Mouse (Mus musculus): Measurements from ENCODE around the gene Nr1h3.

Nr1h3 gene

GRCm38 (mm10) chr2:91183711-91184405 lies 18.8 kb downstream of the Nr1h3 start, which contains the start of gene Madd:
TSS of gene Madd (minus strand) at chr2:91183837.
- peak; percentile 33 to 55 for DNase-seq

GRCm38 (mm10) chr2:91183148-91183513 lies 19.5 kb downstream of the Nr1h3 start:
- peak; percentile 97 to 99 for DNase-seq

DNA sequence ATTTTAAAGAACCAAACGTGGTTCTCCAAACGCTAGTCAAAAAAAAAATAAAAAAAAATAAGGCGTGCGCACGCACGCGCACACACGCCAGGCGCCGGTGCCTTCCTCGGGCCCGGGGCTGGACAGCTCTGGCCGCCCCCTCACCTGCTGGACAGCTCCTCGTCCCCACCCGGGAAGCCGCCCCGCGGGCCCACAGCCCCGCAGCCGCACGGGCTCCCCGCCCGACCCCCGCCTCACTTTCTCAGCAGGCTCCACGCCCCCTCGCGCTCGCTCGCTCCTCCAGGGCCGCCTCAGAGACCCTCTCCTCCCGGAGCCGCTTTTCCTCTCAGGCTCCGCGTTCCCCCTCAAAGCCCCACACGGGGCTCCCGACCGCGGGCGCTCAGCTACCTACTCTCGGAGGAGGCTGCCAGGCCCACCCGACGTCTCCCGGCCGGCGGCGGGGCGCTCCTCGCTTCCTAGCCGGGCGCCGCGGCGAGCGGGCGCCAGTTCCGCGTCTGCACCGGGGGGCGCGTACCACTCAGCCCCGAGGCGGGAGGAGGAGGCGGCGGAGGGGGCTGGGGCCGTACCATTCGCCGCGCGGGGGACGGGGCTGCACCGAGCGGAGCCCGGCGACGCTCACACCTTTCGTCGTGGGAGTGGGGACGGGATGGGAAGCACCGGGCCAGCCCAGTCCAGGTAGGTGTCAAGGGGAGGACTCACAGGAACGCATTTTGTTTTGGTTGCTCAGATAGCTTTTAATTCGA lies 20.1 kb downstream of the Nr1h3 start:
- peak; percentile 72 to 87 for DNase-seq

GRCm38 (mm10) chr2:91182016-91182404 lies 20.6 kb downstream of the Nr1h3 start:
- DNase-seq = no peak

- DNase-seq = no peak
These were observed 21.9 kb downstream of the Nr1h3 start for GRCm38 (mm10) chr2:91180706-91181105.

DNA sequence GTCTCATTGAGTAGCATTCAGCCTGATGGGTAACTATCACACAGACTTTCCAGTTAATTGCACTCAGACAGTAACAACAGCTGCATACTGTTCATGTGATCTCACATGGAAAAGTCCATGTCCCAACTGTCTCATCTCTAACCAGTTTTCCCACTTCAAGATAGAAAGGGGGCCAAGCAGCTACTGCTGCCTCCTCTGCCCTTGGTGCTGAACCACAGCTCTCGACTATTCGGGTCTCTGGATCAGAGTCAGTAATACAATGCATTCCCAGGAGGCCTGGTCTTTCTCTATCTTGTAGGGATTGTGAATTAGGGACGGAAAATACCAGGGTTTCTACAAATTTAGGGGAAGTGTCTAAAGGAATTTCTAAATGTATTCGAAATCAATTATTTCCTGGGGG lies 22.8 kb downstream of the Nr1h3 start:
- no peak for DNase-seq

DNA sequence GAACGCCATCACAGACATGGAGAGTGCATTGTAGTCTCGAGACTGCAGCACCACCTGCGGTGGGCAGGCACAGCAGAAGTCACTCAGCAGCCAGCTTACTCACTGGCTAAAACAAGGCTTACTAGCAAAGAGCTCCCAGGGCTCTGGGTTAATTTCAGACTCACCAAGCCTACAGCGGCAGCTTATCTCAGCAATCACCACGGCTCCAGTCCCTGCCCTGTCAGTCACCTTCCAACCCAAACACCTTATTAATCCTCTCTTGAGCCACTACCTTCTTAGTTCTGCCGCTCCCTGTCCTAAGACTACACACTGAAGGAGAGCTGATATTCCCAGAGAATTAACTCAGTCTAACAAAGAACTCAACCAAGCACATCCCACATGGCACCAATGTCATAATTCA lies 26.4 kb downstream of the Nr1h3 start:
- no peak for DNase-seq

DNA sequence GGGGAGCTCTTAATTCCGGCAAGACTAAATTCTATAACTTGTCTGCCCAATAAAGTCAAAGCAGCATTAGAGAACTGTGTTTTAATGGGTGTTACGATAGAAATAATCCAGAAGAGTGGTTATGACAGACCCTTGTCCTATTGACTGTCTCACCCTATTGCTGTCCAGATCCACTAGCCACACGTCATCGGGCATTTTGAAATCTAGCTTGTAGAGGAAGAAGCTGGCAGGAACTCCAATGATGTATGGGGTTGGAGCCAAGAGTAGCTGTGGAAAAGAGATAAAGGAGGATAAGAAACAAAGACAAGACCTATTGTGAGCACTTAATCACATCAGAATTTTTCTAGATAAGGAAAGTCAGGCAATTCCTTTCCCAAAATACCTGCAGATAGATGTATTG lies 27.1 kb downstream of the Nr1h3 start:
- DNase-seq = no peak

- no peak for DNase-seq
These were observed 32.9 kb downstream of the Nr1h3 start for GRCm38 (mm10) chr2:91169587-91170322.

- DNase-seq = no peak
These were observed 35.0 kb downstream of the Nr1h3 start for GRCm38 (mm10) chr2:91167629-91168028.

GRCm38 (mm10) chr2:91164991-91165390 lies 37.6 kb downstream of the Nr1h3 start:
- DNase-seq = no peak

DNA sequence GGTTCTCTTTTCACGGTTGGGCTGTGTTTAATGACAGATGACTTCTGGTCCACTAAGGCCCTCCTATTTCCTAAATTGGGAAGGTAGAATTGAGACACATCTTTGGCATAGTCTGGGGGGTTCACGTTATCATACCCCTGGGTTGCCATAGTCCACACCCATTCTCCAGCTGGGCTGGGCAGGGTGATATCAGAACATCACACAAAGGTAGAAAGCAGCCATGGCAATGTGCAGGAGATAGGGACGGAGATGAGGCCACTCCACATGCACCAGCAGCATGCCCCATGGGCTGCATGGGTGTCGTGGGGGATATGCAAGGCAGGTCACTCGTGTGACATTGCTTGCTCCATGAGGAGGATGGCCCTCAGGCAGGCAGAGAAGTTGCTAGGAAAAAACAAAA lies 39.1 kb downstream of the Nr1h3 start:
- DNase-seq = no peak

DNA sequence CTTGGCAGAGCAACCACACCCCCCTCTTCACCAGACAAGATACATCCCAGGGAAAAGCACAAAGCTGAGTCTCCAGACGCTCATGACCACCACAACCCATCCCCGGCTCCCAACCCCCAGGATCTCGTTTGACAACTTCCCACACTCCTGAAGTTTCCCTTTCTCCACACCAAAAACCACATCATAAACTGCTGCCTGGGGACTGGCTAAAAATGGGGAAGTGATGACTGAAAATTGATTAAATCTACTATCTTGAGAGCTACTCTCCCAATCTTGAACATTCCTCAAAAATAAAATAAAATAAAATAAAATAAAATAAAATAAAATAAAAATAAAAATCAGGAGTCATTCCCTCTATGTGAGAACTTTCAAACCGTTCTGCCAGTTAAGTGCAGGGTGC lies 39.7 kb downstream of the Nr1h3 start:
- DNase-seq = no peak

DNA sequence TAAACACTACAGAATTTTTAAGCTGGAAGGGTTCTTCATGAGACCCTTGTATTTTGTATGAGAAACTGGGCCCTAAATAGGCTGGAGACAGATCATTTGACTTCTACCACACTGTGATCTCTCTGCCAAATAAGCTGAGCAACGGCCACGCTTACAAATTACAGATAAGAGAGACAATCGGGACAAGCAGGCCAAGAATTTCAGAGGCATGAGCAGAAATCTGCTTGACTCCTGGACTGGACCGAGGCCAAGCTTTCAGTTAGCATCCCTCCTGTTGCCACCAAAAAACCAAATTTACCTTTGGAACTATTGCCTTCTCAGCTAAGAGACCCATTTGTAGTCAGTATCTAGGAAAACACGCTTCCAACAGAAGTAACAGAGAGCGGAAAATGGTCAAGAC lies 42.0 kb downstream of the Nr1h3 start:
- DNase-seq = no peak

- DNase-seq = no peak
These were observed 45.5 kb downstream of the Nr1h3 start for GRCm38 (mm10) chr2:91157002-91157752.

- no peak for DNase-seq
These were observed 48.5 kb downstream of the Nr1h3 start for GRCm38 (mm10) chr2:91154091-91154490.

DNA sequence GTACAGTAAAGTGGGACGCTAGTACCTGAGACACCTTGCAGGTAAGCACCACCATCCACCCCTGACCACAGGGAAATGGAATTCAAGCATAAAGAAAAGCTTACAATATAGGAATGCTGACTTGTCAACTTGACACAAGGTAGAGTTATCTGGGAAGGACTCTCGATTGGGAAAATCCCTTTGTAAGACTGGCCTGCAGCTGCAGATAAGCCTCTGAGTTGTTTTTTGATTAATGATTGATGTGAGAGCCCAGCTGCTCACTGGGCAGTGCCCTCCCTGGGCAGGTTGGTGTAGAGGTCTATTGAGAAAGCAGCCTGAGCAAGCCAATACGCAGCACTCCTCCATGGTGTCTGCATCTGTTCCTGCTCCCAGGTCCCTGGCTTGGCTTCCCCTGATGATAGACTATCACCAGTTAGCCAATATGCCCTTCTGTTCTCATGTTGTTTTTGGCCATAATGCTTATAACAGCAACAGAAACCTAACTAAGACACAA lies 49.7 kb downstream of the Nr1h3 start:
- no peak for DNase-seq

DNA sequence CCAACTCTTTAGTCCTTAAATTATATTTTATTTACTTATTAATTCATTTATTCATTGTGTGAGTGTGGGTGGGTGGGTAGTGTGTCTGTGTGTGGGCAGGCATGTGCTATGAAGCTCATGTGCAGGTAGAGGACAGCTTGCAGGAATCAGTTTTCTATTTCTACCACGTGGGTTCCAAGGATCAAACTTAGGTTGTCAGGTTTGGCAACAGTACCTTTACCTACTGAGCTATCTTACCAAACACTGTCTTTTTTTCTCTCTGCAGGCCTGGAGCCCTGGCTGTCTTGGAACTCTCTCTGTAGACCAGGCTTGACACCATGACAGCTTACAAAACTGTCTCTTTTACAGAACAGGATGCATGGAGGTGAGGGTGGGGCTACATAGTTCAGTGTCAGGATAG lies 51.3 kb downstream of the Nr1h3 start:
- no peak for DNase-seq

- DNase-seq = no peak
These were observed 54.5 kb downstream of the Nr1h3 start for GRCm38 (mm10) chr2:91148101-91148500.

GRCm38 (mm10) chr2:91143401-91143800 lies 59.2 kb downstream of the Nr1h3 start:
- DNase-seq = no peak

GRCm38 (mm10) chr2:91142920-91143319 lies 59.7 kb downstream of the Nr1h3 start:
- no peak for DNase-seq

- no peak for DNase-seq
These were observed 62.9 kb downstream of the Nr1h3 start for GRCm38 (mm10) chr2:91139764-91140163.

DNA sequence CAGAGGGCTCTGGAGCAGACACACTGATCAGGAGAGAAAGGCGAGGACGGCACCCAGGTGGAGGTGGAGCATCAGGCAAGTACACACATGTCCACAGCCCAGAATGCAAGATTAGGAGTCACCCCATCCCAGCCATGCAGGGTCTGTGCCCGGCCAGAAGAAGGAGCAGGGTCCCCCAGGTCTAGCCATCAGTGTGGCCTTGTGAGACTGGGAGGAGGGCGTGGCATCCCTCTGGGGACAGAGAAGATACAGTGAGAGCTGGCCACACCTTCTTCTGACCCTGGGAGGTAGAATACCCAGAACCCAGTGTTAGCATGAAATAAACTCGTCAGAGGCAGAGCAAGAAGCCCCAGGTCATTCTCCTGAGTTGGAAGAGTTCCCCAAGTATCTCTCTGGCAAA lies 63.3 kb downstream of the Nr1h3 start:
- DNase-seq = no peak
